Mouse (Mus musculus): Measurements from ENCODE around the gene Mcf2l. TPM values are rescaled to one million over a fixed set of nuclear protein-coding genes. Genes with fewer than 3 reads are reported as not detected.

Mcf2l gene
- total RNA-seq, 1 experiment from 2014 or later = 3.1 TPM

DNA sequence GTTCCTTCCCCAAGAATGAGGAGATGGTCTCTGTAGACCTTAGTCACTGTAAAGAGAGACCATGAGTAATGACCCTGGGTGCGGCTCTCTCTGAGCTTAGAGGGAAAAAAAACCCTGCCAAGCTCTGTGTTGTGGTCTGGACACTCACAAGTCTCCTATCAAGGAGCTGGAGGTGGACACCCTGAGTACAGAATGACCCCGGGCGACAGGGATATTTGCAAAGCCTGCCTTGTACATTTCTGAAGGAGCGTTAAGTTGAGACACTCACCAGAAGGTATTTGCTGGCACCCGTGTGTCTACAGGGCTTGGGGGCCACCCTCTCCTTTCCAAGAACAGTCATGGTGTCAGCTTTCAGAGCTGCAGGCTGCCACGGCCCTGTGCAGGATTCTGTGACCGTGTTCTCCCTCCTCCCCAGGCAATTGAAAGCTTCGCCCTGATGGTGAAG, 123.2 kb downstream of the Mcf2l start:
- no peak for ATAC-seq (replicated peaks in 1 of 2; ENCODE audit: insufficient read depth in 1 of 2, low FRiP score in 2 of 2, low TSS enrichment in 1 of 2, low read depth in 1 of 2, poor library complexity in 2 of 2, severe bottlenecking in 2 of 2)

DNA sequence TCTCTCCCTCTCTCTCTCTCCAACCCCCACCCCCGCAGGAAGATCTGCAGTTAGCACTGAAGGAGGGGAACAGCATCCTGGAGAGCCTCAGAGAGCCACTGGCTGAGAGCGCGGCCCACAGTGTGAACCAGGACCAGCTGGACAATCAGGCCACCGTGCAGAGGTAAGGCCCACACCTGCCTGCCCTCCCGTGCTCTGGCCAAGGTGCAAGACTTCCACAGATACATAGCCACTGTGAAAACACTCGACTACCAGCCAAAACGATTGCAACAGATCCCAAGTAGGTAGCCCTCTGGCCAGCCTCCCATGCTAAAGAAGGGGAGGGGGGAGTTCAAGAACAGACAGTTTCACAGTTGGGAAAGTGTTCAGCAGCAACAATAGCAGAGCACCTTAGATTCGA, 124.7 kb downstream of the Mcf2l start:
- ATAC-seq (replicated peaks in 1 of 2; ENCODE audit: insufficient read depth in 1 of 2, low FRiP score in 2 of 2, low TSS enrichment in 1 of 2, low read depth in 1 of 2, poor library complexity in 2 of 2, severe bottlenecking in 2 of 2) = no peak

DNA sequence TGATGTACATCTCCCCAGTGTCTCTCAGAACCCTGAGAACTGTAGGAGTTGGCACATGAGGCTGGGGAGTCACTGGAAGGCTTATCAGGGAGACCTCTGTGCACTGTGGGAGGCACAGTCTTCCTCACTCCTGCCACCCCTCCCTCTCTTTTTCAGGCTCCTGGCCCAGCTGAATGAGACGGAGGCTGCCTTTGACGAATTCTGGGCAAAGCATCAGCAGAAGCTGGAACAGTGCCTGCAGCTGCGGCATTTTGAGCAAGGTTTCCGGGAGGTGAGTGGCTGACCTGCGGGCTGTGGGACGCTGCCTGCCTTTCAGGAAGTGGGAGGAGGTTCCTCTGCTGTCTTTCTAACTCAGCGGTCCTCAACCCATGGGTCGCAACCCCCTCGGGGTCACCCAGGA, 126.2 kb downstream of the Mcf2l start:
- ATAC-seq (replicated peaks in 1 of 2; ENCODE audit: insufficient read depth in 1 of 2, low FRiP score in 2 of 2, low TSS enrichment in 1 of 2, low read depth in 1 of 2, poor library complexity in 2 of 2, severe bottlenecking in 2 of 2) = peak in 1 of 2 experiments; percentile 57; a peak in 2 of 4 replicates

DNA sequence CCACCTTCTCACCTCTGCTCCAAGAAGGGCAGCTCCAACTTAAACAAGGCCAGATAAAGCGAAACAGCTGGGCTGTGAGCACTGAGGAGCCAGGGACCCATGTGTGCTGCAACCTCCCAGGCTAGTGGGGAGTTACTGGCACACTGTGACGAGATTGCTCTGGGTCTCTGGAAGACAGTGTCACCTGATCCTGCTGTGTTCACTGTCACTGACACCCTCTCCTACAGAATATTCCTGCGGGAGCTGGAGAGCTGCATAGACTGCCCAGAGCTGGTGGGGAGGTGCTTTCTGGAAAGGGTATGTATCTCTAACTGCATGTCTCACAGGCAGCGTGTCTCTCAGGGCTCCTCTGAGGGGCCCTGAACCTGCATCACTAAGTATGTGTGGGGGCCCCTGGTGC, 133.9 kb downstream of the Mcf2l start:
- no peak for ATAC-seq (replicated peaks in 1 of 2; ENCODE audit: insufficient read depth in 1 of 2, low FRiP score in 2 of 2, low TSS enrichment in 1 of 2, low read depth in 1 of 2, poor library complexity in 2 of 2, severe bottlenecking in 2 of 2)

DNA sequence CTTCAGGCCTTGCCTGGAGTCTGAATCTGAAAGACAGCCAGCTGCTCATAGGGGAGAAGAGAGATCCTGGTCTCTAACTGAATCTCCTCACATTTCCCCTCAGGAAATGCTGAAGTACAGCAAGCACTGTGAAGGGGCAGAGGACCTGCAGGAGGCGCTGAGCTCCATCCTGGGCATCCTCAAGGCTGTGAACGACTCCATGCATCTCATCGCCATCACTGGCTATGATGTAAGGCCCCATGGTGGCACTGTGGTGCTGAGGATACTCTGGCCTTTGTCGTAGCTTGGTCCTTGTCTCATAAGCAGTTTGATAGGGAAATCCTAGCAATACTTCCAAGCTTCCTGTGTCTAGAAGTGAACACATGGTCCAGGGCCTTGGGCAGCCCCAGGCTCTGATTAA, 136.7 kb downstream of the Mcf2l start:
- no peak for ATAC-seq (replicated peaks in 1 of 2; ENCODE audit: insufficient read depth in 1 of 2, low FRiP score in 2 of 2, low TSS enrichment in 1 of 2, low read depth in 1 of 2, poor library complexity in 2 of 2, severe bottlenecking in 2 of 2)

GRCm38 (mm10) chr8:13019560-13019959, 146.0 kb downstream of the Mcf2l start:
- no peak for ATAC-seq (replicated peaks in 1 of 2; ENCODE audit: insufficient read depth in 1 of 2, low FRiP score in 2 of 2, low TSS enrichment in 1 of 2, low read depth in 1 of 2, poor library complexity in 2 of 2, severe bottlenecking in 2 of 2)

DNA sequence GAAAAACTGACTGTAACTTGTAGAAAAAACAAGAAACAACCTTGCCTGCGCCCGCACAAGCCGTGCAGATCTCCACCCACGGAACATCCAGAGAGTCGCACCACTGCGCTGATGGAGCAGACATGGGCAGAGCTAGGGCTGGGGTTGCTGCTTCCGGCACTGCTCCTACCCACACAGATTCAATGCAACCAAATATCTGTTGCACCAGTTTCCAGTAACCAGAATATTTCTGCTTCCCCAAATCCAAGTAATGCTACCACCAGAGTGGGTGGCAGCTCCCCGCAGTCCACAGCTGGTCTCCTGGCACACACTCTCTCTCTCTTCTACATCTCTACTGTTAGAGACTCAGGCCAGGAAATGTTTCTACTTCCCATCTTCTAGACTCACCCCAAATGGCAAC, 148.2 kb downstream of the Mcf2l start:
- peak in 1 of 2 experiments; percentile 24; a peak in 1 of 4 replicates for ATAC-seq (replicated peaks in 1 of 2; ENCODE audit: insufficient read depth in 1 of 2, low FRiP score in 2 of 2, low TSS enrichment in 1 of 2, low read depth in 1 of 2, poor library complexity in 2 of 2, severe bottlenecking in 2 of 2)

GRCm38 (mm10) chr8:13025487-13026224, 152.1 kb downstream of the Mcf2l start, which contains the start of gene F7:
F7 (plus strand) TSS chr8:13026034.
- ATAC-seq (replicated peaks in 1 of 2; ENCODE audit: insufficient read depth in 1 of 2, low FRiP score in 2 of 2, low TSS enrichment in 1 of 2, low read depth in 1 of 2, poor library complexity in 2 of 2, severe bottlenecking in 2 of 2) = no peak

DNA sequence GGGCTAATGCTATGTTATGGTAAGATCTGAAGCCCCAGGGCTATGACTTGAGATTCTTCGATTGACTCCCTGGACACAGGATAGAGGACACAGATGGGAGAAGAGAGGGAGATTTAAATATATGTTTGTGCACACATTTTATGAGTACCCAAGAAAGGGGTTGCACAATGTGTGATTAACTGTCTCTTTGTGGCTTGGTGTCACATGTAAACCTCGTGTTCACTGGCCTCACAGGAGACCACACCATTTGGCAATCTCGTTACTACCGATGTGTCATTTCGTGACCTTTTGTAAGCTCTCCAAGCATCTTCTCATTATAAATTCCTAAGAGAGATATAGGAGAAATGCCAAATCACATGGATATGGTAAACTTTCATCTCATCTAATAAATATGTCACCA, 154.0 kb downstream of the Mcf2l start:
- peak in 1 of 2 experiments; percentile 29; a peak in 1 of 4 replicates for ATAC-seq (replicated peaks in 1 of 2; ENCODE audit: insufficient read depth in 1 of 2, low FRiP score in 2 of 2, low TSS enrichment in 1 of 2, low read depth in 1 of 2, poor library complexity in 2 of 2, severe bottlenecking in 2 of 2)

GRCm38 (mm10) chr8:13028482-13028881, 154.9 kb downstream of the Mcf2l start:
- peak in 1 of 2 experiments; percentile 15; a peak in 1 of 4 replicates for ATAC-seq (replicated peaks in 1 of 2; ENCODE audit: insufficient read depth in 1 of 2, low FRiP score in 2 of 2, low TSS enrichment in 1 of 2, low read depth in 1 of 2, poor library complexity in 2 of 2, severe bottlenecking in 2 of 2)

GRCm38 (mm10) chr8:13036346-13036812, 162.8 kb downstream of the Mcf2l start:
- peak; percentile 22 to 49; a peak in 2 of 4 replicates for ATAC-seq (replicated peaks in 1 of 2; ENCODE audit: insufficient read depth in 1 of 2, low FRiP score in 2 of 2, low TSS enrichment in 1 of 2, low read depth in 1 of 2, poor library complexity in 2 of 2, severe bottlenecking in 2 of 2)

- peak; percentile 22 to 27; a peak in 1 of 4 replicates for ATAC-seq (replicated peaks in 1 of 2; ENCODE audit: insufficient read depth in 1 of 2, low FRiP score in 2 of 2, low TSS enrichment in 1 of 2, low read depth in 1 of 2, poor library complexity in 2 of 2, severe bottlenecking in 2 of 2)
These were observed 163.4 kb downstream of the Mcf2l start, which contains the start of gene F10 for GRCm38 (mm10) chr8:13037015-13037414. F10 (plus strand) TSS chr8:13037308.

- ATAC-seq (replicated peaks in 1 of 2; ENCODE audit: insufficient read depth in 1 of 2, low FRiP score in 2 of 2, low TSS enrichment in 1 of 2, low read depth in 1 of 2, poor library complexity in 2 of 2, severe bottlenecking in 2 of 2) = no peak
These were observed 164.0 kb downstream of the Mcf2l start for GRCm38 (mm10) chr8:13037569-13037968.

GRCm38 (mm10) chr8:13039054-13039453, 165.4 kb downstream of the Mcf2l start:
- peak; percentile 35 to 59; a peak in 2 of 4 replicates for ATAC-seq (replicated peaks in 1 of 2; ENCODE audit: insufficient read depth in 1 of 2, low FRiP score in 2 of 2, low TSS enrichment in 1 of 2, low read depth in 1 of 2, poor library complexity in 2 of 2, severe bottlenecking in 2 of 2)

DNA sequence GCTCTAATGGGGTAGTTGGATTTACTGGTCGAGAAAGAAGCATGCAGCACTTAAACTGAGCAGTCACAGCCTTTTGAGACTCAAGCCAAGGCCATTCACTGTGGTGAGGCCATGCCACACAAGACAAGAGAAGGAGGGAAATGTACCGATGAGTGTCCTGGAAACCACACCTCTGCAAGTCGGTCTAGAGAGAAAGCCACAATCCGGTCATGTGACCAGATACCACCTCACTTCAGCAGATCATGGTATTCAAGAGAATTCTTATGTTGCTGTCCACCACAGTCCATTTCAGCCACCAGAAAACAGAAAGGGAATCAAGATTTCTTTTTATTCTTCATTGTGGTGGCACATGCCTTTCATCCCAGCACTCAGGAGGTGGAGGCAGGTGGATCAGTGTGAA, 167.9 kb downstream of the Mcf2l start:
- ATAC-seq (replicated peaks in 1 of 2; ENCODE audit: insufficient read depth in 1 of 2, low FRiP score in 2 of 2, low TSS enrichment in 1 of 2, low read depth in 1 of 2, poor library complexity in 2 of 2, severe bottlenecking in 2 of 2) = no peak

- no peak for ATAC-seq (replicated peaks in 1 of 2; ENCODE audit: insufficient read depth in 1 of 2, low FRiP score in 2 of 2, low TSS enrichment in 1 of 2, low read depth in 1 of 2, poor library complexity in 2 of 2, severe bottlenecking in 2 of 2)
These were observed 174.0 kb downstream of the Mcf2l start for GRCm38 (mm10) chr8:13047652-13048051.

DNA sequence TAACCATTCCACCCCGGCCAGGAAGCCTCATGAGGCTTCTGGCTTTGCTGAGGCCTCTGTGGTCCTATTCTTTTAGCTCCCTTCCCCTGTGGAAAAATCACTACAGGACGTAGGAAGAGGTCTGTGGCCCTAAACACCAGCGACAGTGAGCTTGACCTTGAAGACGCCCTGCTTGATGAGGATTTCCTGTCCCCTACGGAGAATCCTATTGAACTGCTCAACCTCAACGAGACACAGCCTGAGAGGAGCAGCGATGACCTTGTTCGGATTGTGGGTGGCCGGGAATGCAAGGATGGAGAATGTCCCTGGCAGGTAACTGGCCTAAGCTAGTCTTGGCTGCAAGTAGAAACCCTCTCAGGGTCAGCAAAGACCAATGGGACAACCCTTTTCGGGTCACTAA, 176.9 kb downstream of the Mcf2l start:
- ATAC-seq (replicated peaks in 1 of 2; ENCODE audit: insufficient read depth in 1 of 2, low FRiP score in 2 of 2, low TSS enrichment in 1 of 2, low read depth in 1 of 2, poor library complexity in 2 of 2, severe bottlenecking in 2 of 2) = no peak

DNA sequence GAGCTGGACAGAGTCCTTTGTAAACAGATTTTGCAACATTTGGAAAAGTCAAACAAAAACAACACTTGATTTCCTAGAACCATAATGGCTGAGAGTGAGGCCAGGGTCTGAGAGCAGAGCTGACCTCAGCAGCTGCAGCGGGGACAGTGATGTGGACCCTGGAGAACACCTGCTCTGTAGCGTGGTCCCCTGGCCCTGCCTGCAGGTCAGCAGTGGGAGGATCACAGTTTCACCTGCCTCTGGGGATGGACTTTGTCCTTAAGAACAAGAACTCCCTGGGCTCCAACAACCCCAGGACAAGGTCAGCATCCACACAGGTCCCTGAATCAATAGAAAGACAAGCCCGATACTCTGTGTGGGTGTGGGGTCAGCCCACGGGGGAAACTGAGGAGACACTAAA, 183.7 kb downstream of the Mcf2l start:
- no peak for ATAC-seq (replicated peaks in 1 of 2; ENCODE audit: insufficient read depth in 1 of 2, low FRiP score in 2 of 2, low TSS enrichment in 1 of 2, low read depth in 1 of 2, poor library complexity in 2 of 2, severe bottlenecking in 2 of 2)
